Mouse (Mus musculus): ENCODE measurements at regions not wholly inside any gene's neighbourhood (a gene's known extent, or its start where the extent isn't known, plus 50 kb on each side); places are given as distances from the start of the nearest gene placed in this dataset.
"Not testable (repeated sequence)": the region's sequence is repeated elsewhere in the genome, so short reads cannot be mapped to it uniquely, and the experiment has no call there.

- DNase-seq (ENCODE audit: low read depth) = no peak
Observed at GRCm38 (mm10) chr8:126877039-126877365, 68.6 kb downstream of the Tomm20 start.

DNA sequence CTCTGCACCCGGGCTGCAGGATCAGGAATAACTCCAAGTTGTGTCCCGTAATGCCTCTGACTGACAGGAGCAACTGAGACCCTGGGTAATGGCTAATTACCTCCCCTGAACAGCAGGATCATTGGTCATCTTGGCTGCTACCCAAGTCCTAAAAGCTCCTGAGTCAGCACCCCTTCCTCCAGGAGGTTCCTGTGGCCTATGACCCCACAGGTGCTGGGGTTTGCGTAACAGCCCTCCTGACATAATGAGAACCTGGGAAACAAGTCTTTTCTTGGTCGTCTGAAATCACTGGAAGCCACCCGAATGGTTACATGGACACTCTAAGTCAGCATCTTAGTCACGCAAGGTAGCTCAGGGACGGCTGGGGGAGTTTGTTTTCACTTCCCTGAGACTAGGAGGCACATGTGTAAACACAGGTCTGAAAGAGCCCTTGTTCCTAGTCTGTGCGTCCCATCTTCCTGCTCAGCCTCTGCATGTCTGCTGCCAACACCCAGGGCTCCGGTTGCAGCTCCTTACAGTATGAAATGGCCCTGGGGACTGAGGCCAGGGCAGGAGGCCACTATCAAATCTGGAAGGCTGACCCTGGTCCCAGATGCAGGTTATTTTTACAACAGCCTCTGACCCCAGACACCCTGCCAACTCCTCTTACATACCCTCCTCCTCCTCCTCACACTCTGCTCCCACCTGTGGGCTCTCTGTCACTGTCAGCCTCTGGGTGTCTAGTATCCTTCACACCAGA, 69.2 kb downstream of the Tomm20 start:
- DNase-seq (ENCODE audit: low read depth) = peak; percentile 64

DNA sequence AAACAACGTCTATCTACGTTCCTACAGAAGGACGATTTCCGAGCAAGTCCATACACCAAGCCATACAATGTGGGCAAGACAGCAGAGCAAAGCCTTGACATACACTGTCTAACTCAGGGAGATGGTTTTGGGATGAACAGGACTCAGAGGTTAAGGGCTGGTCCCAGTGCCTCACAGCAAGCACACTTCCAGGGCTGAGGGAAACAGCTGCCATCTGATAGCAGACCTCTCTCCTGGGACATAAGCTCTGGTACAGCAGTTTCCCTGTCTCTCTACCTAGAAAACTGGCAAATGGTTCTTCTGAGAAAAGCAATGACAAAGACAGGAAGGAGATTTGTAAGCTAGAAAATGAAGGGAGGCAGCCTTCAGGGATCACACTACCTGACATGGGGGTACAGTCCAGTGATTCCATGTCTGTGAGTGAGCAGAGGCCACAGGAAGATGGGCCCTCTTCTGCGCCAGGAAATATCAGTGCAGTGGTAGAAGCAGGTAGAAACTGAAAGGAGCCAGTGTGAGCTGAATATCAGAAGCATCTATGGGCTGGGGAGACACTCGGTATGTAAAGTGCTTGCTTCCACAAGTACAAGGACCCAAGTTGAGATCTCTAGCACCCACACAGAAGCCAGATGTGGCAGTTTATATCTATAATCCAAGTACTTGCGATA, 70.0 kb downstream of the Tomm20 start:
- DNase-seq (ENCODE audit: low read depth) = no peak

- DNase-seq (ENCODE audit: low read depth) = peak; percentile 52
Observed at GRCm38 (mm10) chr8:126874846-126875245, 70.8 kb downstream of the Tomm20 start.

DNA sequence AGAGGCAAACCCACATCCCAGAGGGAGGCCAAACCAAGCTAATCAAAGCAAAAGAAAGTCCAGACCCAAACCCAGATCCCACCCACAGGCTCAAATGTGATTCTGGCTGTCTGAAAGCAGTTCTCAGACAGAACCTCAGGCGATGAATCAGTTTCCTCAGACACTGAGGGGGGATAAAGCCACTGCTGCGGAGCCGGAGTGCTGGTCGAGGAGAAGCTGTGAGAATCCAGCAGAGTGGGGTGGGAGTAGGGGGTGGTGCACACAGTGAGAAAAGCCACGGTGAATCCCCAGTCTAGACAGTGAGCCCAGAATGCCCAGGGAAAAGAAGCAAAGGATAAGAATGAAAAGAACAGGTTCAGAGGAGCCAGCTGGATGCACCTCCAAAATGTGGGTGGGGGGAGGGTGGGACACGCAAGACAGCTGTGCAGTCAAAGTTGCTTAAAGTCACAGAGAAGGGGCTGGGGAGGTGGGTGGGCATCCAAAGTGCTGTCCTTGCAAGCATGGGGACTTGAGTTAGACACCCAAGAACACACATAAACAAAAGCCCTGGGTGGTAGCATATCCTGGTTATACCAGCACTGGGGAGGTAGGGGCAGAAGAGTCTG, 71.4 kb downstream of the Tomm20 start:
- peak; percentile 26 for DNase-seq (ENCODE audit: low read depth)

DNA sequence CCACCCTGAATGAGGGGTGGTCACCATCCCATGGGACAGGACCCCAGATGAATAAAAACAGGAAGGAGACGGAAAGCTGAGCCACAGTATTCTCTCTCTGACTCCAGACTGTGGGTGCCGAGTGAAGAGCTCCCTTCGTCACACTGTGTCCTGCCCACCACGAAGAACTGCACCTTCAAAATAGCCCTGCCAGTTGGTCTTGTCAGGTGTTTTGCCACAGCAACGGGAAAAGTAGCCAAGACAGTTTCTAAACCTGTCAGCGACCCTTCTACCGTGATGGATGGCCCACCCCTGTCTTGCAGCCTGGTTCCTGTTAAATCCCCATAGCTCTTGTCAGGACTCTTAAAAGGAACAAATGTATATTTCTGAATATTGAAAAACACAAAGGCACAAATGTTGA, 72.3 kb downstream of the Tomm20 start:
- DNase-seq (ENCODE audit: low read depth) = no peak

GRCm38 (mm10) chr8:126872574-126872973, 73.1 kb downstream of the Tomm20 start:
- DNase-seq (ENCODE audit: low read depth) = peak; percentile 77

DNA sequence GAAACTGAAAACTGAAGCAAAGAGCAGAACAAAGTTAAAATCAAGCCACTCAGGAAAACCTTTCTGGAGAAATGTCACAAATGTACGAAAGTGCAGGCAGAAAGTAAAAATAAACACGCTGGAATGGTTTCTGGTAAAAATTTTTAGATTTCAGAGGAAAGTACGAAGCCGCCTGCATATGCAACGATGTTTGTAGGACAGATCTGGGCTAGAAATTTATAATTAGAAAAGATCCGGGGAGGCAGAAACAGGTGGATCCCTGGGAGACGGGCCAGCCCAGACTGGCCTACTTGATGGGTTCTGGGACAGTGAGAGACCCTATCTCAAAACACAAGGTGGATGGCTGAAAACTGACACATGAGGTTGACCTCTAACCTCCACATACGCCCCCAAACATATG, 73.5 kb downstream of the Tomm20 start:
- no peak for DNase-seq (ENCODE audit: low read depth)

DNA sequence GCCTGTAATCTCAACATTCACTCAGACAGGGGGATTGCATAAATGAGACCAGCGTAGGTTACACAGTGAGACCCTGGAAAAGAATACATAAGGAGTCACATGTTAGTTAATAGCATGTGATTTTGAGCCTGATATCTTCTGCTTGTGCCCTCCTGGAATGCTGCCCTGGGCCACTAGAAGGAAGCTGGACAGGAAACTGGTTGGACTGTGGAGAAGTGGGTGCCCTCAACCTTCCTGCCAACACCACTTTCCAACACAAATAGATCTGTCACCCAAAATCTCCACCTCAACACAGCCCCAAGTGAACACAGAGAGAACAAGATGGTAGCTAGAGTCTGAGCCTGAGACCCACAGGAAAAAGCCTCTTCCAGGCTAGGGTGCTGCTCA, 76.2 kb downstream of the Tomm20 start:
- peak; percentile 69 for DNase-seq (ENCODE audit: low read depth)

- DNase-seq (ENCODE audit: low read depth) = peak; percentile 74
Observed at GRCm38 (mm10) chr8:126868831-126869463, 76.7 kb downstream of the Tomm20 start.

DNA sequence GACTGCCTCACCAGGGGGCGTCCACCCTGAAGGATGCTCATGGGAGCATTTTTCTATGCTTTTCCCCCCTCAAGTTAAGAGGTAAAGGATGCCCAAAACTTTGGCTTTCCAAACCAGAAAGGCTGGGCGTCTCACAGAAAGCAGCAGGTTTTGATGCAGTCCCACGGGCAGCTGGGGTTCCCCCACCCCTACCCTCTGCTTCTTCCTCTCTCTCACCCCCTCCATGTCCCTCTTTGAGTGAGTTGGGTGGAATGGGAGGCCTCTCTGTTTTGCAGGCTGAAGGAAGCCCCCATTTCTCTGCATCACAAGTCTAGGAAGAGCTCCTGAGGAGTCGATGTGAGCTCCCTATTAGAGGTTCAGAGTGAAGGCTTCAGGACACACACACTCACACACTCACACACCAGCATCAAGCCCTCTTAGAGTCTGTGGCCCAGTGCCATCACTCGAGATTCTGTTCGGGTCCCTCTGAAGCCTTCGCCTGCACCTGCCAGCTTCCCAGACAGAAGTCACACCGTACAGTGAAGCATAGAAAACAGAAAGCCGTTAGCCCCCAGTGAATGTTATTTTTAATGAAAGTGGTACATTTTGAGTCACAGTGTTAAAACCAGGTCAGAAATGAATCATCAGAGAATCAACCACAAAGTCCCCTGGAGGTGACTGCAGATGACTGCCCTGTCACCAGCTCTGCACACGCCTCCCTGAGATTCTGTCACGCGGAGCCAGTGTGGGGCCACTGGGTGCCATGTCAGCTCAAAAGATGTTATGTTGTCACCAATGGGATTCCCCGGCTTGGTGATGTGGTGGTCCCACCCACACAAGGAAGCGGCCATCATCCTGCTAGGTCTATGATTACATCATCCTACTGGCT, 78.3 kb downstream of the Tomm20 start:
- DNase-seq (ENCODE audit: low read depth) = peak; percentile 90

DNA sequence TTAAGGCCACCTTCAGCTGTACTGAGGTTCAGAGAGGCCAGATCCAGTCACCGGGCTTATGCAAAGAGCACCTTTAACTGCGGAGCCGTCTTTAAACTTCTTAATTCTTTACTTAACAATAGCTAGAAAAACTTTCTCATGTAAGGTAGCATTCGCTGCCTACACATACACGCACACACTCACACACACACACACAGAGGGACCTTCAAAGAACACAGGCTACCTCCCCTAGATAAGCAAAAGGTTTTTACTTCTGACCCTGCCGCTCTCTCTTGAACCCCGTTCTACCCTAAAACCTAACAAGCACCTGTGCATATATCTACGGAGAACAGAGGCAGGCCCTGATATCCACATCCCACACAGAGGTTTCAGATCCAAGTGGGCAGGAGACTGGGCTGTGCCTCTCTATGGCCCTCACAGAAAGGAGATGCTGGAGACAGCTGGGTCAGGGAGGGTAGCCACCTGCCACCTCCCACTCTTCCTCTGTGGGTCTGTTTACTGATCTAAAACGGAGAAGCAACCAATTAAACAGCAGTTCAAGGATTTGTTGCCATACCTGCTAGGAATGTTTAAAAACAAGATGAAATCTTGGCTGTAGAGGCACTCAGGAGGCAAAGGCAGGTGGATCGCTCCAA, 81.2 kb downstream of the Tomm20 start:
- no peak for DNase-seq (ENCODE audit: low read depth)

- not testable (repeated sequence) for DNase-seq (ENCODE audit: low read depth)
Observed at GRCm38 (mm10) chr8:126863661-126864060, 82.0 kb downstream of the Tomm20 start.

- no peak for DNase-seq (ENCODE audit: low read depth)
Observed at GRCm38 (mm10) chr8:126861754-126862153, 83.9 kb downstream of the Tomm20 start.

- no peak for DNase-seq (ENCODE audit: low read depth)
Observed at GRCm38 (mm10) chr8:126860630-126861029, 85.0 kb downstream of the Tomm20 start.

DNA sequence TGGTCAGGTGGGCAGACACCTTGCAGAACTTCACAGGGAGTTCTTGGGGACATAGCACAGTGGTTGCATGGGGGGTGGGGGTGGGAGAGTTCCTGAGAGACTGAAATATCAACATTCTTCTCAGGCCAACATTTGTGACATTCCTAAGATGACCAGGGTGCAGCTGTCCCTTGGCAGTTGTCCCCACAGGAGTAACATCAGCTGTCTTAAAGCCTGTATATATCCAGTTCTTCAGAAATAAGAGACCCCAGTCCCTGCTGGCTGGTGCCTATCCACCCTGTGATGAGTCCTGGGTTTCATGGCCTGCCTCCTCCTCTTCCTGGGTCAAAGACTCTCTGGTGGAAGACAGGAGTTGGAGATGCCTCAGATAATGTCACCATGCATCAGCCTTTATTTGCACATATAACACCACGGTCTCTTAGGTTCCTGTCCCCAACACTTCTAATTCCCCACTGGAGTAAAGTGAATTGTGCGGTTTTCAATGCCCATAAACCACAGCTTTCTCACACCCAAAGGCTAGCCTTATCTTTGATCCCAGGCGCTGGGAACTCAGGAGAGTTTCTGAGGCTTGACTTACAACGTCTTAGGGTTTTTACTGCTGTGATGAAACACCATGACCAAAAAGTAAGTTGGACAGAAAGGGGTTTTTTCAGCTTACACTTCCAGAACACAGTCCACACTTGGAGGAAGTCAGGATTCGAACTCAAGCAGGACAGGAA, 85.8 kb downstream of the Tomm20 start:
- peak; percentile 75 for DNase-seq (ENCODE audit: low read depth)

DNA sequence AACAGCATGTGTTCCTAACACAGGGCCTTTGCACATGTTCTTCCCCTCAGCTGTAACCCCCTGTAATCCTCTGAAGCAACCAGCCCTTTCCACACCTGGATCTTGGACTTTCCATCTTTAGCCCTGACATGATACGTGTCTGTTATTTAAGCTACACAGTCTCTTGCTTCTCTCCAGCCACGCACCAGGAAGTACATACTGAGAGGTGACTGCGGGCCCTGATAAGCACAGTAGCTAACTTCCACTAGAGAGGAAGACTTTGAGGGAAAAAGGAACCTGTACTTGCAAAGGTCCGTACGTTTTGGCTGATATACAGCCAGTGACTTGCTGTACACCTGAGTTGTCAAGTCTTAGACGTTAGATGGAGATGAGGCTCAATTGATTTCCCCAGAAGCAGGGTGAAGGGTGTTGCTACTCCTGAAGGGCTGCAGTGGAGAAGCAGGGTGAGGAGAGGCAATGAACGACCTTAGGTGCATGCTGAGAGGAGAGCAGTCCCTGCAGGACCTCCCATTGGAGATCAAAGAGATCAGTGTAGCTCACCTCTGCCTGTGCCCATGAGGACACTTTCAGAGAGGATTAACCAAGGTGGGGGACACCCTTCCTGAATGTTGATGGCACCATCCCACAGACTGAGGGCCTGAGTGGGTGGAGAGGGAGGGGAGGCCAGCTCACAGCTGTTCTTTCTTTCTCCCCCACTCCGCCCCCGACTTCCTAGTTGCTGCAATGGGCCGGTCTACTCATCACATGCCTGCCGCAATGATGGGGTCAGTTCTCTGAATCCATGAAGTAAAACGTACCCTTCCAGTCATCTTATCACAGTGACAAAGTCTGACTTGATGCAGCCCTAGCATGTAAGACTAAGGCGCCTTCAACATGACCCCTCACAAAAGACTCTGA, 88.1 kb downstream of the Tomm20 start:
- no peak for DNase-seq (ENCODE audit: low read depth)

DNA sequence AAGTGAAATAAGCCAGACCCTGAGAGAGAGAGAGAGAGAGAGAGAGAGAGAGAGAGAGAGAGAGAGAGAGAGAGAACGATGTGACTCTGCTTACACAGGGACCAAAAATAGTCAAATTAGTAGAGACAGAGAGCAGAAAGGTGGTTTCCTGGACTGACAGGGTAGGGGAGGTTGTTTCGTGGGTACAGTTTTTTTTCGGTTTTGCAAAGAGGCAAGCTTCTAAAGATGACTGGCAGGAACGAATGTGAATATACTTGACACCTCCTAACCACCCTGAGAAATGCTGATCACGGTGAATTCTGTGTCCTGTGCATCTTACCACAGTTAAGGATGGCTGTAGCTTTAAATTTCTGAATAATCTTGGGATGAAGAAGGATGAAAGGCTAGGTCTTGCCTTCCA, 89.7 kb downstream of the Tomm20 start:
- DNase-seq (ENCODE audit: low read depth) = peak; percentile 44

- DNase-seq (ENCODE audit: low read depth) = no peak
Observed at GRCm38 (mm10) chr8:126855056-126855609, 90.5 kb downstream of the Tomm20 start.

Measured in 416B (cell line).